Mouse (Mus musculus) layer of hippocampus, adult 6 months (tissue): ENCODE measurements around the gene Fbxo6. TPM values are rescaled to one million over a fixed set of nuclear protein-coding genes. Genes with fewer than 3 reads are reported as not detected.

ENCODE experiments used
- long read RNA-seq, 2 experiments: library from polyadenylated mRNA; unstranded; transcript quantifications; one replicate each; pipeline ENCODE4 v2.0.0; 2019 to 2020
- microRNA-seq: library from miRNA; unstranded; fragments of <30 nt; microRNA quantifications from one replicate; pipeline ENCODE4 v1.2.0, GENCODE M21; 2020
- polyA plus RNA-seq: library from polyadenylated mRNA; unstranded; fragments of <200 nt; fragmentation: Nextera tagmentation; gene quantifications from 2 replicates; pipeline ENCODE4 v1.2.3, GENCODE M21; 2021

Fbxo6 gene
- 33.2 and 33.5 TPM in 2 replicates for polyA plus RNA-seq
- long read RNA-seq, experiment 1, transcript Fbxo6-202 (6 exons, 1,163 nt) = major isoform, 8 of 27 reads
- long read RNA-seq, experiment 1, transcript Fbxo6-208 (6 exons, 1,240 nt) = minor isoform, 7 of 27 reads
- long read RNA-seq, experiment 1, partial matches to known transcripts = 2 of 27 reads
- long read RNA-seq, experiment 1, other reads (novel, unspliced or antisense) = 3 of 27 reads
- long read RNA-seq, experiment 2, transcript Fbxo6-202 (6 exons, 1,163 nt) = major isoform, 6 of 125 reads
- long read RNA-seq, experiment 2, transcript Fbxo6-201 (6 exons, 1,346 nt) = minor isoform, 5 of 125 reads
- long read RNA-seq, experiment 2, partial matches to known transcripts = 6 of 125 reads
- long read RNA-seq, experiment 2, other reads (novel, unspliced or antisense) = 100 of 125 reads

DNA sequence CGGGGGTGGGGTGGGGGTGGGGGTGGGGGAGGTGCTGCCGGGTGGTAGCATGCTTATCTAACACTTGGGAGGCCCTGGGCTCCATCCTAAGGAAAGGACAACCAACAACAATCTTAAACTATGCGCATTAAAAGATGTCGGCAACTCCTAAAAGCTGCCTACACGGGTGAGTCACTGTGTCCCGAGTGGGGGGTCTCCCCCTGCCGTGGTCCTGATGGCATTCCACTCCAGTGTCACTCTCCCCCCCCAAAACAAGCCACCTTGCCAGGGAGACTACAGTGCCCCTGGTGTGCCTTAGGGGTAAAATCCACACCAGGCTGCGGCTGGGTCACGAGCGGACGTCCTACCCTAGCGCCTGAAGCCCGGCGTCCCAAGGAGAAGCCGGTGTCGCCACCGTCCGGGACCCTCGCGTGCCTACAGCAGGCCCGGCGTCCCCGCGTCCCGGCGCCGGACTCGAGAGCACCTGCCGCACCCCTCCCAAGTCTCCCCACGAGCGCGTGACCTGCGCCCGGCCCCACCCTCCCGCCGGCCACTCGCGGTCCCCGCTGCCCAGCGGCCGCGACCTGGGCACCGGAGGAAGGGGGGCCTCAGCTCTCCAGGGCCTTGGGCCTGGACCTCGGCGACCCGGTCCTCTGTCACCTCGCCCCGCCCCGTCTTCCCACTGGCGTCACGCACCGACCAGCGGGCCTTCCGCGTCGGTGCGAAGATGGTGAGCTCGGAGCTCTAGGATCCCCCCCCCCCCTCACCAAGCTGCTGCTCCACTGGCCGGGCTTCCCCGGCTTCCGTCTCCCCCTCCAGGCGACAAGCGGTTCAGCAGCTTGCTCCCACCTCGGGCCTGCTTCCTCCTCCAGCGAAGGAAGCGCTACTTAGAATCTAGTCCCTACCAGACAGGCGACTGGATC, at the start of gene Fbxo6:
TSS of gene Fbxo6 (minus strand) at position 874 of the 902 bp plus-strand sequence.

DNA sequence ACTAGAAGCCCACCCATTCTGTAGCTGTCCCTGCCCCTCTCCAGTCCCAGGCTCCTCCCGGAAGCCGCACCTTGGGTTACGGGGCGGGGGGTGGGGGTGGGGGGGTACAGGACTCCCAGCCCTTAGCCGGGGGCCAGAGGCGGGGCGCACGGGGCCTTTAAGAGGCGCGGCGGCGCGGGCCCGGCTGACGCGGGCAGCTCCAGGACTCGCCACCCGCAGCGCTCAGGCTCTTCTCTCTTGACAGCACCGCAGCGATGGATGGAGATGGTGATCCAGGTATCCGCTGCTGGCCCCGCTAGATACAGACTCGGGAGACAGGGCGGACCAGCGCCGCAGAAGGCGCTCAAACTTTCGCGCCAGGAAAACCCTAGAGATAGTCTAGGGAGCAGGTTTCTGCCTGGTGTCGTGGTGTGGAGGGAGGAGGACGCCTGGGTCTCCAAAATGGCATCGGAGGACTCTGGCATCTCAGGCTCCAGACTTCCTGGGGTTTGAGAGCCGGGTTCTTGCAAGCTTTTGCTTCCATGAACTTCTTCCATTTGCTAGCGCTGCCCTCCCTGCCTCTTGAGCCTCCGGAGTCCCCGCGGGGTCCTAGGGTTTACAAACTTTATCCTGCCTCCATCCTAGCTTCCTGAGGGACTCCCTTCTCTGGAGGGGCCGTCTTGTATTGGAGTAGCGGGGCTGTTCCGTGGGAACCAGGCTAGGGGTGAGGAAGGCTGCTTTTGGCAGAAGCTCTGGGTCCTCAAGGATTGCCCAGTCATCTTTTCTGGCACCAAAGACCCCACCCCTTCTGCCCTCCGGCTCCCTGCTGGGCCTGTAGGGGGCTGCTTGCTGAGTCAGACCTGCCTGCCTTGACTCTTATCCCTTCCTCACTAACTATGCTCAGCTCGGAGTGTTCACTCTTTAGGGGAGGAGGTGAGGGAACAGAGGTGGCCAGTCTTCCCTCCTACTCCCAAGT, 8.8 kb upstream of the Fbxo6 start, which contains the start of the genes Fbxo44 and Fbxo2:
TSS of gene Fbxo44 (minus strand) at position 47 of the 955 bp plus-strand sequence.
TSS of gene Fbxo2 (plus strand) at position 186 of the 955 bp plus-strand sequence.

DNA sequence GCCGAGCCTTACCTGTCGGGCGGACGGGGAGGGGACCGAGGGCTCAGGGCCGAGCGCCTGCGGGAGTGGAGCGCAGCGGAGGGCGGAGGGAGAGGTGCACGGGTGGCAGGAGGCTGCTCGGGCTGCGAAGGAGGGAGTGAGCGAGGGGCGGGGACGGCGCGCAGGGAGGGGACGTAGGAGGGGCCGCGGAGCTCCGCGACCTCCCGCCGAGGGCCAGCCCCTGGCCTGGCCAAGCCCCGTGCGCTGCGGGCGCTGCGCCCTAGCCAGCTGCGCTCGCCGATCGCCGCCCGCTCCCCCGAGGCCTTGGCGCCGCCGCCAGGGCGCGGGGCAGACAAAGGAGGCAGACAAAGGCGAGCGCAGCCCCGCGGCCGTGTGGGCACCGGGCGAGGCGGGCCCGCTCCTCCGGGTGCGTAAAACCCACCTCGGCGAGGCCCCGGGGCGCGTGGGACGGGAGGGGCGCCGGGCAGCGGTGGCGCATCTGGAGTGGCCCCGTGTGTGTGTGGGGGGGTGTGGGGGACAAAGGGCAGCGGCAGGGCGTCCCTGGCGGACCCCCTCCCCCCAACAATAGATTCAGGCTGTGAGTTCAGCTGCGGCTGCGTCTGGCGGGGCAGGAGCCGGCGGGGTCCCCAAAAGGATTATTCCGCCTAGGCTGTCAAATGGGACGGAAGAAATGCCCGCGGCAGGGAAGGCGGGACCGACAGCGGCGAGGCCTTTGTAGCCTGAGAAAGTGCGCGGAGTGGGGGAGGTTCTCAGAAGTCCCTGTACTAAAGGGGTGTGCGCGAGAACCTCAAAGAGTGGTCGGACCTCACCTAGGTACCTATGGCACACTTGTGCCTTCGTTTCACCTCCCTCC, 21.2 kb downstream of the Fbxo6 start, which contains the start of gene Draxin:
TSS of gene Draxin (minus strand) at position 138 of the 853 bp plus-strand sequence.

DNA sequence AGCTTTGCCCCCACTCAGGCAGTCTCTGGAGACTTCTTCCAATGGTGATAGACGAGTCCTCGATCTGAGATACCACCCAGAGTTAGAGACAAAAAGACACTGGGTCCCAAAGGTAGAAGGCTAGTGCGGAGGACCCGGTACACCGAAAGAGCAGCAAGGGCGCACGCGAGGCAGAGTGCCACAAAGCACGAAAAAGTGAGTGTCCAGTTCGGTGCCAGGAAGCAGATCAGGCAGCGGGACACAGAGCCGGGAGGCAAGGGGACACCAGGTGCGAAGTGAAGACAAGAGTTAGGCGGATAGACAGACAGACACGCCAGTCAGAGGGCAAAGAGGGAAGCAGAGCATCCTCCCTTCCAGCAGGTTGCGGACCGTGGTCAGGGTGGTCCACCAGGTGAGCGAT, 21.8 kb downstream of the Fbxo6 start, which contains the start of gene Mad2l2:
TSS of gene Mad2l2 (plus strand) at position 252 of the 400 bp plus-strand sequence.

Small RNAs within 50 kb of the gene (microRNA-seq; reads per million reads assigned to microRNA genes)
- not detected for gene Mir7022

Other genes with a start within 250 kb of the Fbxo6 start
- 88.0 and 98.0 TPM in 2 replicates for gene Mfn2, start 247.4 kb downstream of the Fbxo6 start, polyA plus RNA-seq
- gene Plod1, start 215.4 kb downstream of the Fbxo6 start, polyA plus RNA-seq = 17.2 and 18.9 TPM in 2 replicates
- gene 2510039O18Rik, start 211.2 kb downstream of the Fbxo6 start, polyA plus RNA-seq = 3.0 and 3.4 TPM in 2 replicates
- not detected in 2 replicates for gene Nppb, start 166.4 kb downstream of the Fbxo6 start, polyA plus RNA-seq
- gene Nppa, start 151.4 kb downstream of the Fbxo6 start, polyA plus RNA-seq = 0.28 TPM in 1 of 2 replicates, not detected in the other
- gene Clcn6, start 113.3 kb downstream of the Fbxo6 start, polyA plus RNA-seq = 10.1 and 11.3 TPM in 2 replicates
- 2.8 and 3.3 TPM in 2 replicates for gene Mthfr, start 113.1 kb downstream of the Fbxo6 start, polyA plus RNA-seq
- 7.8 and 11.2 TPM in 2 replicates for gene Agtrap, start 64.1 kb downstream of the Fbxo6 start, polyA plus RNA-seq
- 31.9 and 32.6 TPM in 2 replicates for gene Mad2l2, start 21.8 kb downstream of the Fbxo6 start, polyA plus RNA-seq
- 0.04 and 0.13 TPM in 2 replicates for gene Draxin, start 21.4 kb downstream of the Fbxo6 start, polyA plus RNA-seq
- 137 and 141 TPM in 2 replicates for gene Fbxo44, start 8.3 kb upstream of the Fbxo6 start, polyA plus RNA-seq
- gene Fbxo2, start 8.5 kb upstream of the Fbxo6 start, polyA plus RNA-seq = 129 and 149 TPM in 2 replicates
- gene Disp3, start 135.8 kb upstream of the Fbxo6 start, polyA plus RNA-seq = 12.5 and 15.1 TPM in 2 replicates